Mouse (Mus musculus): Measurements from ENCODE around the gene Tmprss9. TPM values are rescaled to one million over a fixed set of nuclear protein-coding genes. Genes with fewer than 3 reads are reported as not detected.
A peak's percentile ranks its signal among the peaks of the same experiment; 100 is the strongest.

Tmprss9 gene
- polyA plus RNA-seq, 1 experiment from 2014 or later = 0.07 TPM

DNA sequence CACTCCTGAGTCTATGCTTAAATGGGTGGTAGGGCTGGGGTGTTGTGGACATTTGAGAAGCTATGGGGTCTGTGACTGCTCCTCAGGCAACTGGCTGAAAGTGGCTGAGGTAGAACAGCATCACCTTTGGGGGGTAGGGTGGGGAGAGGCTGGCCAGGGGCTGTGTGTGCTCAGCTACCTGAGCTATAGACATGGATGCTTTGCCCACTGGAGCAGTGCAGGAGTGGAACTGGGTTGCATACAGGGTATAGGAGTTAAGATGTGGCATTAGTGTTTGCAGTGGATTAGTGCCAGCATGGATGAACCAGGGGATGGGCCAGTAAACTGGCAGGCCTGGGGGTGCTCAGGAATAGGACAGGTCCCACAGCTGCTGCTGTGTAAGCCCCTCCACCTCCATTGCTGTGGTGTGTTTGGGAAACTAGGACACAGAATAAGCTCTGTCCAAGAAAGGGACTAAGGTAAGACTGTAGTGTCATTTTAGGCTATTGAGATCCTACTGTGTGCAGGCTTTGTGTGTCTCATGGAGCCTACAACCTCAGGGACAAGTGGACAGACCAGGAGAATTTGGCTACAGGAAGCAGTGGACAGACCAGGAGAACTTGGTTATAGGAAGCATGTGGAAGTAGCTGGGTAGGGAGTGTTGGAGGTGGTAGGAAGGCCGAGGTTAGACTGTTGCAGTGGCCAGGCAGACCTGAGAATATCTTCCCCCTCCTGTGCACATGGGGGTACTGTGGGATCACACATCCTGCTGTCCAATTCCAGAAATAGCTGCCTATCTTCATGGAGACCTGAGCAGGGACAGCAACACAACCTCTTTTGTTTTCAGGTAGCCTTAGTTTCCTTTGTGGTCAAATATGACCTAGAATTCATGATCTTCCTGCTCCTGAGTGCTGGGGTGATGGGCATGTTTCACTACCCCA is 42.0 kb upstream of the Tmprss9 start:
- Histone ChIP-seq H3K27me3 (replicated peaks) (peaks cover 24% of the 10 kb centered on the region), H3K4me1 (peaks cover 45% of the 10 kb centered on the region), H3K9me3 (peaks cover 4% of the 10 kb centered on the region; the same call in 1 of the 2 replicates), H3K36me3 (peaks cover 30% of the 10 kb centered on the region), H3K27ac (replicated peaks) (no peak overlapping the region), H3K4me3 (peak overlapping the region; percentile 6; the same call in 1 of the 2 replicates), H3K4me2 (peak overlapping the region; percentile 14; the same call in 1 of the 2 replicates), H3K9ac (peak overlapping the region; percentile 15; the same call in 1 of the 2 replicates)
- 50% methylated on average over 1 of the region's 1 CpGs for WGBS
- ATAC-seq (ENCODE audit: extremely low read depth, insufficient number of reproducible peaks, low FRiP score, low TSS enrichment) = no peak

DNA sequence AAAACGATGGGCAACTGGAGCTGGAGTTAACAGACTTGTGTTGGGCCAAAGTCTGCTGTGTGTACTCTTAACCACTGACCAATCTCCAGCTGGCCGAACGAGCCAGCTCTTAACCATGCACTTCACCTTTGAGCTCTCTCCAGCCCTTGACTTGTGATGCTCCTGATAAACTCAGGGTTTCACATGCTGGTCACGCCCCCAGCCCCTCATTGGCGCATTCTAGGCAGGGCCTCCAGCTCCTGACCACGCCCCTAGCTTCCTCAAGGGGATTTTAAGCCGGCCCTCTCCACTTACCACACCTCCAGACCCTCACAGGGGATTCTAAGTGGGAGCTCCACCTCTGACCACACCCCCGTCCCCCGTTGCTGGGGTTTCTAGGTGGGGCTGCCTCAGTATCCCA is 40.5 kb upstream of the Tmprss9 start:
- Histone ChIP-seq H3K4me2 (no peak overlapping the region), H3K4me1 (peaks cover 52% of the 10 kb centered on the region), H3K4me3 (0 out of 2 replicates have a peak overlapping the region, but pooled peaks have one; percentile 2), H3K27ac (replicated peaks) (no peak overlapping the region), H3K9me3 (peaks cover 5% of the 10 kb centered on the region; the same call in 1 of the 2 replicates), H3K9ac (0 out of 2 replicates have a peak overlapping the region, but pooled peaks have one; percentile 1), H3K36me3 (peaks cover 30% of the 10 kb centered on the region), H3K27me3 (replicated peaks) (peaks cover 39% of the 10 kb centered on the region)
- WGBS = 6% methylated on average over 9 of the region's 9 CpGs
- no peak for ATAC-seq (ENCODE audit: extremely low read depth, insufficient number of reproducible peaks, low FRiP score, low TSS enrichment)

DNA sequence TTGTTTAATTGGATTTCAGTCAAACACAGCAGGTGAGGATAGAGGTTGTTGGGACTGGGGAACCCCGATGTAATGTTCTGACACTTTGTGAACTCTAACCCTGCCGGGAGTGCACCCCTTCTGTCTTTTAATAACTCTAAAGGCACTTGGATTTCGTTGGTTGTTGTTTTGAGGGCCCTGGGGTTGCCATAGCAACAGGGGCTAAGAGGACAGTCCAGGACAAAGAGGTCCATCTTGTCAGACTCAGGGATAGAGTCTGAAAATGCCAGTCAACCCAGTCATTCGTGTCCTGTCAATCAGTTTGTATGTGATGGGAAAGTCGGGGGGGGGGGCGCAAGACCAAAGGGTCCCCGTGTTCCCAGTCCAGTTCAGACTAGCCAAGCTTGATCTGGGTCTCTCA is 38.8 kb upstream of the Tmprss9 start:
- Histone ChIP-seq H3K27ac (replicated peaks) (no peak overlapping the region), H3K4me3 (no peak overlapping the region), H3K9ac (no peak overlapping the region), H3K27me3 (replicated peaks) (peaks cover 56% of the 10 kb centered on the region), H3K4me1 (peaks cover 64% of the 10 kb centered on the region), H3K4me2 (no peak overlapping the region), H3K9me3 (peaks cover 5% of the 10 kb centered on the region; the same call in 1 of the 2 replicates), H3K36me3 (peaks cover 29% of the 10 kb centered on the region)
- WGBS = 67% methylated on average over 7 of the region's 7 CpGs
- ATAC-seq (ENCODE audit: extremely low read depth, insufficient number of reproducible peaks, low FRiP score, low TSS enrichment) = no peak

DNA sequence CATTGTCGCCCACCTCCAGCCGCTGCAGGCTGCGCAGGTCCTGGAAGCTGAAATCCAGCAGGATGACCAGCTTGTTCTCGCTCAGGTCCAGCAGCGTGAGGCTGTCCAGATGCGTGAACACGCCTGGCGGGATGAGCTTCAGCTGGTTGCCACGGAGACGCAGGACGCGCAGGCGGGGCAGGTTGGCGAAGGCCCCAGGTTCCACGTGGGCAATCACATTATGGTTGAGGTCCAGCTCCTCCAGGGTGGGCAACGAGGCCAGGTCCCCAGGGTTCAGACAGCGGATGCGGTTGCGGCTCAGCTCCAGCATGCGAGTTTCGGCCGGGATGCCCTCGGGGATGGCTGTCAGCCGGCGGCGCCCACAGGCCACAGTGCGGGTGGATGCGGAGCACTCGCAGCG is 36.0 kb upstream of the Tmprss9 start:
- no peak for ATAC-seq (ENCODE audit: extremely low read depth, insufficient number of reproducible peaks, low FRiP score, low TSS enrichment)
- H3K27me3 ChIP-seq (replicated peaks) = peaks cover 74% of the 10 kb centered on the region
- peaks cover 5% of the 10 kb centered on the region; the same call in 1 of the 2 replicates for H3K9me3 ChIP-seq
- 53% methylated on average over 30 of the region's 30 CpGs for WGBS
- H3K9ac ChIP-seq = no peak overlapping the region
- H3K4me2 ChIP-seq = no peak overlapping the region
- peaks cover 47% of the 10 kb centered on the region for H3K4me1 ChIP-seq
- H3K36me3 ChIP-seq = peaks cover 3% of the 10 kb centered on the region
- H3K4me3 ChIP-seq = 0 out of 2 replicates have a peak overlapping the region, but pooled peaks have one; percentile 12
- H3K27ac ChIP-seq (replicated peaks) = no peak overlapping the region

DNA sequence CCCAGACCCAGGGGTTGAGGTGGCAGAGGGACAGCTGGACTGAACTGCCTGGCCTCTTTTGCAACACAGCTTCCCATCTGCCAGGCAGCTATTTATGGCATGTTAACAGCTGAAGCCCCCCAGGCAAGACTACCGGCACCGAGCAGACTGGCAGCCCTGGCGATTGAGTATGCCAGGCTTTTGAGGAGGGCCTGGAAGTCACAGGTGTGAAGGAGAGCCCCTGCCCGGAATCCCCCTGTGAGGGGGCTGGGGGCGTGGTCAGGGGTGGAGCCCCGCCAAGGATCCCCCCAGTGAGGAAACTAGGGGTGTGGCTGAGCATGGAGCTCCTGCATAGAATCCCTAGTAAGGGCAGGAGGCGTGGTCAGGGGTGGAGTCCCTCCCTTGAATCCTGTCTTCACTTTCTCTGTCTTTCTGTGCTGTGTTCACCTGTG is 34.7 kb upstream of the Tmprss9 start:
- no peak overlapping the region for H3K4me2 ChIP-seq

DNA sequence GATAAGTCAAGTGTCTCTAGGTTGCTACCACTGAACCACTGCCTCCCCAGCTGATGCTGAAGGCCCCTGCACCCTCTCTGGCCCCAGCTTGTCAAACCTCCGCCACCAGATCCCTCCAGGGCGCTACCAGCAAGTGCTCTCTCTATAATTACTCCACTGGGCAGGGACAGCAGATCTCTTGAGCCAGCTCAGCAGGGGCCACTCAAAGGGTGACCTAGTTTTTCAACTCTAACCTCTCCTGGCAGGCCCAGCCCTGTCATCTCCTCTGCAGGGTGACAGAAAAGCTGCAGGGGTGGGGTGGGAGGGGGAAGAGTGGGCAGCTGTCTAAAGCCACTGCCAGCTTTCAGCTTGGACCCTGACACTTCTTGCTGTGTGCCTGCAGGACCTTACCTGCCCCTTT is 33.8 kb upstream of the Tmprss9 start:
- Histone ChIP-seq H3K27me3 (replicated peaks) (peaks cover 90% of the 10 kb centered on the region), H3K4me3 (no peak overlapping the region), H3K9me3 (peaks cover 5% of the 10 kb centered on the region; the same call in 1 of the 2 replicates), H3K4me2 (peak overlapping the region; percentile 22), H3K36me3 (no peaks in the 10 kb centered on the region), H3K27ac (replicated peaks) (peak overlapping the region; percentile 81), H3K9ac (peak overlapping the region; percentile 28), H3K4me1 (peaks cover 35% of the 10 kb centered on the region)
- ATAC-seq (ENCODE audit: extremely low read depth, insufficient number of reproducible peaks, low FRiP score, low TSS enrichment) = no peak
- WGBS = 15% methylated on average over 2 of the region's 2 CpGs

More for the DNA sequence above, 34.7 kb upstream of the Tmprss9 start:
- 41% methylated on average over 7 of the region's 7 CpGs for WGBS
- ATAC-seq (ENCODE audit: extremely low read depth, insufficient number of reproducible peaks, low FRiP score, low TSS enrichment) = no peak
- peaks cover 35% of the 10 kb centered on the region for H3K4me1 ChIP-seq
- H3K9me3 ChIP-seq = peaks cover 5% of the 10 kb centered on the region; the same call in 1 of the 2 replicates
- no peaks in the 10 kb centered on the region for H3K36me3 ChIP-seq
- peak overlapping the region; percentile 81; the same call in 1 of the 2 replicates for H3K27ac ChIP-seq (replicated peaks)
- peaks cover 88% of the 10 kb centered on the region for H3K27me3 ChIP-seq (replicated peaks)
- no peak overlapping the region for H3K4me3 ChIP-seq
- no peak overlapping the region for H3K9ac ChIP-seq

DNA sequence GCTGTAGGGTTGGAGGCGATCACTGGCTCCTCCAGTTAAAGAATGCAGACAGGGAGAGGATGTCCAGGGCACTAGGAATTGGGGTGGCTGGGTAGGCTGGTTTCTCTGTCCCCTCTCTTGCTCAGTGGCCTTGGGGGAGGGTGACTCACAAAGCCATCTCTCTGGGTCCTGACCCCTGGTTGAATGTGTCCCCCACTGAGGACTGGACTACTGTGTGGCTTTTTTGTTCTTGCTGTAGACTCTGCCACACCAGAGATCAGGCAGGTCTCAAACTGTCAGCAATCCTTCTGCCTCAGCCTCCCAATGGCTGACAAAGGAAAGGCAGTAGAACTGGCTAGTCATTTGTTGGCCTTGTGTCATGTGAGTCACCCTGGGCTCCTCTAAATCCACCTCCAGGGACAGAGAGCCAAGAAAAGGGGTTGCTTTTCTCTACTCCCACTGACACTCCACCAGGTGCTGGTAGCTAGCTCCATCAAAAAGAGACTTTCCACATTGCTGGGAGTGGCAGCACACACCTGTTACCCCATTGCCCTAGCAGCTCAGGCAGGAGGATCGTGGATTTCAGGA is 33.2 kb upstream of the Tmprss9 start:
- Histone ChIP-seq H3K9ac (peak overlapping the region; percentile 28), H3K4me1 (peaks cover 36% of the 10 kb centered on the region), H3K4me3 (no peak overlapping the region), H3K27me3 (replicated peaks) (peaks cover 90% of the 10 kb centered on the region), H3K27ac (replicated peaks) (peak overlapping the region; percentile 81), H3K9me3 (peaks cover 5% of the 10 kb centered on the region; the same call in 1 of the 2 replicates), H3K4me2 (peak overlapping the region; percentile 22; the same call in 1 of the 2 replicates), H3K36me3 (no peaks in the 10 kb centered on the region)
- WGBS = 41% methylated on average over 2 of the region's 2 CpGs
- ATAC-seq (ENCODE audit: extremely low read depth, insufficient number of reproducible peaks, low FRiP score, low TSS enrichment) = no peak

DNA sequence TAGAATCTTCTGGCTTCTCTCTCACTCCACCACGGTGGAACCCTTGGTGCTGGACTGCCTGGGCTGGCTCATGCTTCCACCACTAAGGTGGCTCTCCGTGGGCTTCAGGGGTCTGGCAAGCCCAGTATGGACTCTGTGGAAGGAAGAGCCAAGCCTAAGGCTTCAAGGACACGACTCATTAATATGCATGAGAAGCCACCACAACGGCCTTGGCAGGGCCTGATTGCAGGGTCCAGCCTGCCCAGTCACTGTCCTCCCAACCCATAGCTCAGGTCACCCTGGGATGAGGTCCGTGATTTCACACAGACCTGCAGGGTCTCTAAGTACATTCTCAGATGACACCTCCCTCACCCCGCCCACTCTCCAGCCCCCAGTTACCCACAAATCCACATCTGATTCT is 31.8 kb upstream of the Tmprss9 start:
- no peak overlapping the region for H3K4me3 ChIP-seq
- no peaks in the 10 kb centered on the region for H3K9me3 ChIP-seq
- H3K27ac ChIP-seq (replicated peaks) = no peak overlapping the region
- H3K27me3 ChIP-seq (replicated peaks) = peaks cover 90% of the 10 kb centered on the region
- H3K4me1 ChIP-seq = peaks cover 44% of the 10 kb centered on the region
- no peak overlapping the region for H3K9ac ChIP-seq
- no peak for ATAC-seq (ENCODE audit: extremely low read depth, insufficient number of reproducible peaks, low FRiP score, low TSS enrichment)
- H3K36me3 ChIP-seq = no peaks in the 10 kb centered on the region
- WGBS = 58% methylated on average over 6 of the region's 6 CpGs
- H3K4me2 ChIP-seq = no peak overlapping the region

DNA sequence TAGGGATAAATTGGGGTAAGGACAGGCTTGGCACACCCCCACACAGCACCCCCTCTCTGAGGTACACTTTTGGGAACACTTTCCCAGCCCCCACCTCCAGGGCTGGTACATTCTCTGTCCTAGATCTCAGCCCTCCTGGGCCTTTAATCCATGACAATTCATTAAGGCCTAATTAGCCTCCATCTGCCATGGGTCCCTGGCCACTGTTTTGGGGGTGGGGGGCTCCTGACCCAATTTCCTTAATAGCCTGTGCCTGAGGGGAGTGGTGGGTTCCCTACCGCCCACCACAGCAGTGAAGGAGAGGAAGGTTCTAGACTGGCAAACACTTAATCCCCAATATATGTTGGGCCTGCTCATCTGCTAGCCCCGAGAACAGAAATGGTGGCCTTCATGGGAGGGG is 30.0 kb upstream of the Tmprss9 start:
- Histone ChIP-seq H3K36me3 (no peaks in the 10 kb centered on the region), H3K27me3 (replicated peaks) (peaks cover 90% of the 10 kb centered on the region), H3K4me2 (no peak overlapping the region), H3K4me3 (no peak overlapping the region), H3K27ac (replicated peaks) (no peak overlapping the region), H3K9ac (no peak overlapping the region), H3K9me3 (no peaks in the 10 kb centered on the region), H3K4me1 (peaks cover 39% of the 10 kb centered on the region)
- WGBS = 63% methylated on average over 2 of the region's 2 CpGs
- no peak for ATAC-seq (ENCODE audit: extremely low read depth, insufficient number of reproducible peaks, low FRiP score, low TSS enrichment)

DNA sequence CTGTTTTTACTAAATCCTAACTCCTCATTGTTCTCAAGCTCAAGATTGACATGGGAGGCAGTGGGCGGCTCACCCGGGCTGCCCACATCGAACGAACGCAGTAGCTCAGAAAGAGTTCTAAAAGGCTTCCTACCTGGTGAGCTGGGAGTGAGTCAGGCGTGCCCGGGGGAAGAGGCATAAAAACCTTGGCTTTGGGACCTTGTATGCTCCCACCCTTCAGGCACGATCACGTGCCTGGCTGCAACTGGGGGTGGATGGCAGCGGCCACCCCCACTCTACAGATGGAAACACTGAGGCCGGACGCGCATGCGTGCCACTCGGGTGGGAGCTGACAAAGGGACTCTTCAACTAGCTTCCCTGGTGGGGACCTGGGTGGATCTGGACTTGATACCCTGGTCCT is 29.3 kb upstream of the Tmprss9 start:
- no peak overlapping the region for H3K4me2 ChIP-seq
- H3K36me3 ChIP-seq = no peaks in the 10 kb centered on the region
- WGBS = 75% methylated on average over 15 of the region's 15 CpGs
- no peak overlapping the region for H3K4me3 ChIP-seq
- no peaks in the 10 kb centered on the region for H3K9me3 ChIP-seq
- peaks cover 85% of the 10 kb centered on the region for H3K27me3 ChIP-seq (replicated peaks)
- no peak for ATAC-seq (ENCODE audit: extremely low read depth, insufficient number of reproducible peaks, low FRiP score, low TSS enrichment)
- no peak overlapping the region for H3K9ac ChIP-seq
- no peak overlapping the region for H3K27ac ChIP-seq (replicated peaks)
- H3K4me1 ChIP-seq = peaks cover 32% of the 10 kb centered on the region
